Mouse (Mus musculus) adrenal gland (tissue): ENCODE results near the gene Wasf2.

ENCODE experiments used
- intact Hi-C: fragments of 180-260 bp; cut with DNase I; formaldehyde crosslinking; loops from one replicate; pipeline ENCODE4 v1.15.1; 2025

The Wasf2 gene

GRCm38 (mm10) chr4:133121974-133122637, 8.2 kb upstream of the Wasf2 start:
- intact Hi-C loops, result no loop called here

- intact Hi-C loops, result no loop called here
These were observed 3.2 kb upstream of the Wasf2 start for GRCm38 (mm10) chr4:133127079-133127478.

GRCm38 (mm10) chr4:133127894-133128293, 2.4 kb upstream of the Wasf2 start:
- intact Hi-C loops, result no loop called here

- intact Hi-C loops, result no loop called here
These were observed 914 bp upstream of the Wasf2 start for GRCm38 (mm10) chr4:133129391-133129790.

DNA sequence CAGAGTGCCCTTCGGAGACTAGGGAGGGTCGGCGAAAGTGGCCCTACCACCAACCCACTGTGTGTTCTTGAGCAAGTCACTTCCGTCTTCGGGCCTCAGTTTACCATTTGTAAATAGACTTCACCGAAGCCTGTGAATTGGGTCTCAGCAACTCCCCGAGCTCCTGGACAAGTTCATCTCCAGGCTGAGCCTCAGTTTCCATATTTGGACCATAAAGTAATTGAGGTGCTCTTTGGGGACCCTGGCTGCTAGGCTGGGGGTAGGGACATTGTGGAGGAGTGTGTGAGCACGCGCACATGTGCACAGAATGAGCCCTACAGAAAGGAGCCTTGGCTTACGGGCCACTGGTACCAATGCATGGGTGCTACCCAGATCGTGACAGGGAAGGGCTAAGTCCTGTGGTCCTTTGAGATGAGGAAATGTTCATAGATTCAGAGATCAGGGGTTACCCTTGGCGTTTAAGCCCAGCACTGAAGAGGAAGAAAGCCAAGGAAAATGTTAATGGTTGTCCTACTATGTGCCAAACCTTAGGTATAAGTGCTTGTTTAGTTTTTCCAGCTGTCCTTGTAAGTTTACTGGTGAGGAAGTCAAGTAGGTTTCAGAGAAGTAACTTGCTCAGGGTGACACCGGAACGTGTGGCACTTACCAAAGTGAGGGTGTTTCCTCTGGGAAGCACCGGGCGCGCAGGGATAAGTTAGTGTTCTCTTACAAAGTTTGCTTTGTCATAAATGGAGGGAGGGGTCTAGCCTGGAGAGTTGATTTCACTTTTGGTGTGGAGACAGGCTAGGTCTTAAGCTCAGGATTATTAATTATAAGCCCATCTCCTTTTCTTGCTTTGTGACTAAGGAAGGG, 811 bp downstream of the Wasf2 start:
- intact Hi-C loops, result loop anchor here (5.0 kb wide), 1 partner anchor 36 kb away; no protein-coding TSS in a partner anchor

DNA sequence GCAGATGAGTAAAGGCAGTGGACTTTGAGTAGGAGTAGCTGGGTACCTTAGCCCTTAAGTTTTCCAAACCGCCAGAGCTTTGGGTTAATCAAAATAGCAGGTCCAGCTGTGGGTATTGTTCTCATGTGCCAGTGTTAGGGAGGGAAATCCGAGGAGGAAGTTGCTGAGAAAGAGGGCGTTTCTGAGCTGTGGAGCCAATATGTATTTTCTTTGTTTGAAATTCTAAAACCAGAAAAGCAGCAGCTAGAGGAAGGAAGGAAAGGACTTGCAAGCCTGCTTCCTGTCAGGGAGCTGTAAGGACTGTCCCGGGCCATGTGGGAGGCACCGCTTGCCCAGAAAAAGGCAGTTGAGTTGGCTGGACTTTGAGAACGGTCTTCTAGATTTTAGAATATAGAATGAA, 1.7 kb downstream of the Wasf2 start:
- intact Hi-C loops, result loop anchor here (5.0 kb wide), 1 partner anchor 35 kb away; no protein-coding TSS in a partner anchor

GRCm38 (mm10) chr4:133136946-133137345, 6.6 kb downstream of the Wasf2 start:
- intact Hi-C loops, result loop anchor here (5.0 kb wide), 1 partner anchor 55 kb away; no protein-coding TSS in a partner anchor

- intact Hi-C loops, result loop anchor here (5.0 kb wide), 1 partner anchor 53 kb away; no protein-coding TSS in a partner anchor
These were observed 8.7 kb downstream of the Wasf2 start for GRCm38 (mm10) chr4:133138971-133139370.

DNA sequence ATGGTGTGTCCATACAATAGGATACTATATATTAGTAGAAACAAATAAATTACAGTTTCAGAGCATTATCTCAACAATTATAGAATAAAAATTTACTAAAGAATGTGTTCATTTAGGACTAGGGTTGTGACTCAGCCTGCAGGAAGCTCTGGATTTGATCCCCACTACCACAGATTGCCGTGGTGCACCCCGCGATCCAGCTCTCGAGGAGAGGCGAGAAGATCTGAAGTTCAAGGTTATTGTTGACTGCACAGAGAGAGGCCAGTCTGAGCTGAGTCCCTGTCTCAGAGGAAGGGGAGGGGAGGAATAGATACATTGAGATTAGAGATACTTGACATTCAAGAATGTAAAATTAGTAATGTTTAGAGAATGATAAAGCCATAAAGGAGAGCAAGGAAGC, 24.7 kb downstream of the Wasf2 start:
- intact Hi-C loops, result no loop called here

DNA sequence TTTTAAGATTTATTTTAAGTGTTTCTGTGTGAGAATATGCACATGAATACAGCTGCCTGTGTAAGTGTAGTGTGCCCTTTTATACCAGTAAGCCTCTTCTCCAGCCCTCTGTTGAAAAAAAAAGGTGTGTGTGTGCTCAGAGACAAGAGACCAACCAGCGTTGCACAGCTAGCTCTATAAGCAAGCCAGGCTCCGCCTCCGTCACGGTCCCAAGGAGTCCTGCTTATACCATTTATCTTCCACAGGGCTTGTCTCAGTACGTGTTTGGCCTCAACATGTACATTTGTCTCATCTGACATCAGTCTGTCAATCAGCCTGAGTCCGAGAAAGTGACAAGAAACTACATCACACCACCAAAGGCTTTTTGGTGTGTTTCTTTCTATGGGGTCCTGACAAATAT, 25.4 kb downstream of the Wasf2 start:
- intact Hi-C loops, result no loop called here

DNA sequence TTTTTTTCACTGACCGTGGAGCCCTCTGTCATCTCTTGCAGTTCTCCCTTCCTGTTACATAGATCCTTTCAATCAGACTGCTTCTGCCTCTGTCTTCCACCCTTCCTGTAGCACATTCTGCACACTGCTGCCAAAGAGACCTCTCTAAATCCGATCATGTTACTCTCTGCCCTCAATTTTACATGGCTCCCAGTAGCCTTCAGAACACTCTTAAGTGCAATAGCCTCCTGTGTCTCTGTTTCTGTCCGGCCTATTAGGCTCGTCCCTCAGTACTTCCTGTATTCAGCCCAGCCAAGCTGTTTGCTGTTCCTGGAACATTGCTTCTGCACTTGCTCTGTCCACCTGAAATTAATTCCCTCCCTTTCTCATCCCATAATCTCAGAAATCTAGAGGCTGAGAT, 26.1 kb downstream of the Wasf2 start:
- intact Hi-C loops, result no loop called here

GRCm38 (mm10) chr4:133156831-133157230, 26.5 kb downstream of the Wasf2 start:
- intact Hi-C loops, result no loop called here

DNA sequence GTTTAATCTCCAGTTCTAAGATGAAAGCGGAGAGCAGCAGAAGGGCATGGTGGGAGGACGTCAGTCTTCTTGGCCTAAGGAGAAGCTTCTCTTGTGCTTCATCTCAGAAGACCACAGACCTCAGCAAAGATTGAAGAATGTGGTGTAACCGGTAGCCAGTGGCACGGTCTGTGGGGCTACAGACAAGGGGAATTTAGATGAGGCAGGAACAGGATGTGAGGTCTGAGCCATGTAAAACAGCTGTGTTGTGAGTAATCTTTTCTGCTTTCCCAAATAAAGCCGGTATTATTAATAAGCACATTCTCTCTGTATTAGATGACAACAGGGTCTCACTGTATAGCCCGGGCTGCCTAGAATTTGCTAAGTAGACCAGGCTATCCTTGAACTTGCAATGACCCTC, 28.8 kb downstream of the Wasf2 start:
- intact Hi-C loops, result no loop called here

DNA sequence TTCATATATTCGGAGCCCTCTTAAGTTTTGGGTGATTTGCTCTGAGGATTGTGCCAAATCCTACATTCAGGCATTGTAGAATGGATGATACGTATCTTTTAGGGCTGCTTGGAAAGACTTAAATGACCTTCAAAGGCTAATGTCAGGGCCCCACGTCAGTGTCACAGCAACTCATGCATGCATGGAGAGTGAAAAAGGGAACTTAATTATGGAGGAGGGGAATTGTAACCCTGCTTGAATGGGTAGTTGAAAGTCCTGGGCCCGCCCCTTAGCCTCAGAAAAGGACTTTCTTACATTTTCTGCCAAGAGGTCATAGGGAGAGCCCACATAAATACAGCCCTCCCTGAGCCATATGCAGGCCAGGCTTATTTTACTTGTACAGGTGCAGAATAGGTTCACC, 29.3 kb downstream of the Wasf2 start:
- intact Hi-C loops, result no loop called here

GRCm38 (mm10) chr4:133160211-133160610, 29.9 kb downstream of the Wasf2 start:
- intact Hi-C loops, result no loop called here

- intact Hi-C loops, result no loop called here
These were observed 30.5 kb downstream of the Wasf2 start for GRCm38 (mm10) chr4:133160821-133161220.

DNA sequence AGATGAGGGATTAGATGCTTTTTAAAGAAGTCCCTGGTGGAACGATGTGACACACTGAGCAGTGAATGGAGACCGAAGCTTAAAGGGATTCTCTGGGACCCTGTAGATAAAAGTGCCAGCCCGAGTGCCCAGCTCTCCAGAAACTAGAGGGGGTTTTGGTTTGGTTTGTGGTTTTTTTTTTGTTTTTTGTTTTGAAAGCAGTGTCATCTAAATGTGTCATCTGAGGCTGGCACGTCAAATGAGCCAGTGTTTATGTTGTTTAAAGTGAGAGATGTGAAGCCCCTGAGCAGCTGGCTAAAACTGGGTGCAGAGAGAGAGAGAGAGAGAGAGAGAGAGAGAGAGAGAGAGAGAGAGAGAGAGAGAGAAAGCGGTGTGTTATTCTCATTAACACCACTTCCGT, 31.9 kb downstream of the Wasf2 start:
- intact Hi-C loops, result no loop called here

- intact Hi-C loops, result loop anchor here (5.0 kb wide), 1 partner anchor 34 kb away; the partner anchor contains the start of gene Wasf2
These were observed 36.5 kb downstream of the Wasf2 start for GRCm38 (mm10) chr4:133166773-133167172.

DNA sequence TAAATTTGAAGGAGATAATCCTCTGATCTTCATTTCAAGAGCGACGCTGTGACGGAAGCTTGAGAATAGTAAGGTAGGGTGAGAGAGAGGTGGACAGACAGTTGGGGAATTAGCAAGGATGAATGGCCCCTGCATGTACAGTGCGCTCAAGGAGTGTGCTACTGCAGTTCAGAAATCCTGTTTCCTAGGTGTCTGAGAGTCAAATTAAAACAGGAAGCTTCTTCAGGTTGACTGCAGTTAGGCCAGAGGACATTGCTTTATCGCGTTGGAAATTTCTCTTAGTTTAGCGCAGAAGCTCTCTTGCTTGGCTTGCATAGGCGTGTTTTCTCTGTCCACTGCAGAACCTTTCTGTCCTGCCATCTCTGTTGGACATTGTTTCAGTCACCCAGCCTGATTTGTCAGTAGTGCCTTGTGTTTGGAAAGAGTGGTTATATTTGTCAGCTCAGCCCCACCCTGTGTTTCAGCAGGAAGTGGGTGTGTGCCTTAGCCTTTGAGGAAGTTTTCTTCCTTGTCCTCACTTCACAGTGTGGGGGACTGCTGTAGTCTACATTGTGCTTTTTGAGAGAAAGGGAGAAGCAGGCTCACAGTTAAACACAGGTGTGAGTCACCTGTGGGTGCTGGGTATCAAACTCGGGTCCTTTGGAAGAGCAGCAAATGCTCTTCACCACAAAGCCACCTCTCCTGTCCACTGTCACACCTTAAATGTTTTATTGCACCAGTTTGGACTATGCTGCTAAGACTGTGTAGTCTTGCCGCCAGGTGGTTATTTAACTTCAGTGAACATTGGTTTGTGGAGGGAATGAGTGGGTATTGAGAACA, 39.1 kb downstream of the Wasf2 start:
- intact Hi-C loops, result loop anchor here (5.0 kb wide), 1 partner anchor 37 kb away; the partner anchor contains the start of gene Wasf2

DNA sequence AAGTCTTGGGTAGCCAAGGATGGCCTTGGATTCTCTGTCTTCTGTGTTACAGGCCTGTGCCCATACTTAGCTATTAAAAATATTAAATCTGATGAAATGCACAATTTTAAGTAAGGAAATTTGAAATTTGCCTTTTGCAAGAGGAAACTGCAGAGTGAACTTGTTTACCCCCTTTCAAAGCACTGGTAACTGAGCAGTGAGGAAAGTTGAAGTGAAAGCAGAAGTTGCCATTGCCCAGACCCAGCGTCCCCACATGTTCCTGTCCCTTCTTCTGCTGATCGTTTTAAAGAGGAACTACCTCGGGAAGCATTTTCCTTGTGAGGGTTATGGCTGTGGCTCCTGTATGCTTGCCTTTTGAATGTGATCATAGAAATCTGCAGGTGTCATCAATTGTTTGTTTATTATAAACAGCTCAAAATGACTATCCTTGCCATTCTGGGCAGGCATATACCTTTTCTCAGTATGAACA, 39.8 kb downstream of the Wasf2 start:
- intact Hi-C loops, result no loop called here

DNA sequence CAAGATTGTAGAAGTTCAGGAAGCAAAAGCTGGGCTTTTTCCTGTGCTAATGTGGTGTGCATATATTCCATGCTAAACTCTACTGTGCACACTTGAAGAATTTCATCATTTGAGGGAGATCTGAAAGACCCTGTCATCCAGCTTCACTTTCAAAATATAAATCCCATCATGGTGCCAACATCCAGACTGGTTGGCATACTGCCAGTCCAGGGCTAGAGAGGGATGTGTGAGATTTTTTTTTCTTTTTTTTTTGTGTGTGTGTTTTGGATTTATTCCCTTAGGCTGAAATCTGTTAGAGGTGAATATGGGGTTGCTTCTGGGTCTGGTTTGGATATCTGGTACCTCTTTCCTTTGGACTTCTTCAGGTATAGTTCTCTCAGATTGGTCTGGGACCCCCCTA, 40.3 kb downstream of the Wasf2 start:
- intact Hi-C loops, result no loop called here
